Mouse (Mus musculus) intestine, embryonic 16.5 days (tissue): Measurements from ENCODE around the gene Trim16. TPM values are rescaled to one million over a fixed set of nuclear protein-coding genes. Genes with fewer than 3 reads are reported as not detected.

Experiments used
- ATAC-seq: fragments of 200-750 bp; cut with Nextera tagmentation; 2 replicates; pipeline ENCODE4 v1.8.0; 2017; ENCODE audit warnings: moderate TSS enrichment, moderate library complexity
- H3K27ac ChIP-seq: fragments of 300-500 bp; sonication (generic); 2 replicates; pipeline ENCODE4 v1.5.1; 2014; ENCODE audit warnings: mild to moderate bottlenecking, low read length
- H3K27me3 ChIP-seq: fragments of 300-500 bp; sonication (generic); replicated peaks from 2 replicates; pipeline ENCODE4 v1.6.1; 2014; ENCODE audit warnings: low read length, control low read depth, mixed read lengths; ENCODE audit not compliant: control insufficient read depth, insufficient read depth
- H3K36me3 ChIP-seq: fragments of 300-500 bp; sonication (generic); 2 replicates; pipeline ENCODE4 v1.6.1; 2014; ENCODE audit warnings: low read length, control low read depth; ENCODE audit not compliant: control insufficient read depth, insufficient read depth
- H3K4me1 ChIP-seq: fragments of 300-500 bp; sonication (generic); 2 replicates; pipeline ENCODE4 v1.6.1; 2014; ENCODE audit warnings: low read length, control low read depth, mixed read lengths; ENCODE audit not compliant: control insufficient read depth, insufficient read depth
- H3K4me2 ChIP-seq: fragments of 300-500 bp; sonication (generic); 2 replicates; pipeline ENCODE4 v1.6.1; 2014; ENCODE audit warnings: low read depth, low read length, control low read depth
- H3K4me3 ChIP-seq: fragments of 300-500 bp; sonication (generic); 2 replicates; pipeline ENCODE4 v1.5.1; 2014; ENCODE audit warnings: mild to moderate bottlenecking, low read length
- H3K9ac ChIP-seq: fragments of 300-500 bp; sonication (generic); 2 replicates; pipeline ENCODE4 v1.6.1; 2014; ENCODE audit warnings: low read depth, low read length
- H3K9me3 ChIP-seq: fragments of 300-500 bp; sonication (generic); 2 replicates; pipeline ENCODE4 v1.6.1; 2016; ENCODE audit warnings: low read length, control low read depth; ENCODE audit not compliant: control insufficient read depth
- WGBS: fragments of 180-500 bp; shearing (Covaris S2); extraction: QIAGEN DNeasy Blood & Tissue Kit; methylation state at CpG from one replicate; pipeline ENCODE4 v1.1.7; 2014; 5-methylcytosine and 5-hydroxymethylcytosine counted together
- polyA plus RNA-seq: library from polyadenylated mRNA; unstranded; fragments of >200 nt; fragmentation: Nextera tagmentation; extraction: Ambion mirVana; gene quantifications from 2 replicates; pipeline ENCODE4 v1.2.1, GENCODE M21; 2015

Gene Trim16
- 13.3 and 13.5 TPM in 2 replicates for polyA plus RNA-seq

- Histone ChIP-seq H3K9me3 (no peaks in the 10 kb centered on the region), H3K27ac (peak within 1 kb of the TSS; percentile 87), H3K36me3 (no peaks in the 10 kb centered on the region), H3K9ac (peak within 1 kb of the TSS; percentile 80), H3K4me2 (peak within 1 kb of the TSS; percentile 87), H3K27me3 (no peaks in the 10 kb centered on the region), H3K4me1 (peaks cover 25% of the 10 kb centered on the region), H3K4me3 (peak within 1 kb of the TSS; percentile 55)
- ATAC-seq, result peak; percentile 71
- 4% methylated on average over 15 of the region's 15 CpGs for WGBS
Observed at GRCm38 (mm10) chr11:62820059-62820541, at the start of gene Trim16. TSS of gene Trim16 (plus strand) at chr11:62820231.

- no peaks in the 10 kb centered on the region for H3K4me1 ChIP-seq
- H3K4me2 ChIP-seq, result no peak overlapping the region
- 94% methylated on average over 7 of the region's 7 CpGs for WGBS
- H3K4me3 ChIP-seq, result no peak overlapping the region
- H3K27ac ChIP-seq, result no peak overlapping the region
- H3K27me3 ChIP-seq, result no peaks in the 10 kb centered on the region
- H3K9me3 ChIP-seq, result peaks cover 22% of the 10 kb centered on the region
- ATAC-seq, result no peak
- no peak overlapping the region for H3K9ac ChIP-seq
- peaks cover 21% of the 10 kb centered on the region for H3K36me3 ChIP-seq
Observed at GRCm38 (mm10) chr11:62776510-62776909, 43.5 kb upstream of the Trim16 start.

GRCm38 (mm10) chr11:62788935-62789616, 31.0 kb upstream of the Trim16 start, which contains the start of gene Zfp286:
TSS of gene Zfp286 (minus strand) at chr11:62789462.
- WGBS, result 5% methylated on average over 34 of the region's 34 CpGs
- ATAC-seq, result peak; percentile 94
- no peaks in the 10 kb centered on the region for H3K4me1 ChIP-seq

GRCm38 (mm10) chr11:62789617-62789936, 30.5 kb upstream of the Trim16 start:
- 55% methylated on average over 3 of the region's 3 CpGs for WGBS
- ATAC-seq, result no peak
- Histone ChIP-seq H3K4me3 (peak overlapping the region; percentile 60), H3K4me1 (no peaks in the 10 kb centered on the region), H3K9ac (peak overlapping the region; percentile 73), H3K27me3 (no peaks in the 10 kb centered on the region), H3K4me2 (peak overlapping the region; percentile 86), H3K36me3 (no peaks in the 10 kb centered on the region), H3K9me3 (no peaks in the 10 kb centered on the region), H3K27ac (no peak overlapping the region)

More at GRCm38 (mm10) chr11:62788935-62789616, 31.0 kb upstream of the Trim16 start, which contains the start of gene Zfp286:
- H3K27me3 ChIP-seq, result no peaks in the 10 kb centered on the region
- H3K4me3 ChIP-seq, result peak within 1 kb of the TSS; percentile 60
- no peaks in the 10 kb centered on the region for H3K36me3 ChIP-seq
- no peaks in the 10 kb centered on the region for H3K9me3 ChIP-seq
- H3K27ac ChIP-seq, result no peak within 1 kb of the TSS
- peak within 1 kb of the TSS; percentile 73 for H3K9ac ChIP-seq
- H3K4me2 ChIP-seq, result peak within 1 kb of the TSS; percentile 86

GRCm38 (mm10) chr11:62804119-62804518, 15.9 kb upstream of the Trim16 start:
- H3K4me3 ChIP-seq, result no peak overlapping the region
- no peaks in the 10 kb centered on the region for H3K9me3 ChIP-seq
- no peak overlapping the region for H3K9ac ChIP-seq
- H3K36me3 ChIP-seq, result no peaks in the 10 kb centered on the region
- H3K27ac ChIP-seq, result no peak overlapping the region
- ATAC-seq, result peak; percentile 55; the same call in 1 of the 2 replicates
- H3K4me2 ChIP-seq, result peak overlapping the region; percentile 28
- H3K4me1 ChIP-seq, result no peaks in the 10 kb centered on the region
- no peaks in the 10 kb centered on the region for H3K27me3 ChIP-seq
- WGBS, result 39% methylated on average over 13 of the region's 13 CpGs

- 88% methylated on average over 2 of the region's 2 CpGs for WGBS
Observed at GRCm38 (mm10) chr11:62807965-62808364, 12.1 kb upstream of the Trim16 start.

GRCm38 (mm10) chr11:62809201-62809600, 10.8 kb upstream of the Trim16 start:
- WGBS, result 73% methylated on average over 4 of the region's 4 CpGs
- H3K9me3 ChIP-seq, result no peaks in the 10 kb centered on the region
- no peak overlapping the region for H3K27ac ChIP-seq
- no peaks in the 10 kb centered on the region for H3K27me3 ChIP-seq
- ATAC-seq, result no peak
- H3K36me3 ChIP-seq, result no peaks in the 10 kb centered on the region
- H3K4me2 ChIP-seq, result no peak overlapping the region
- H3K4me1 ChIP-seq, result peaks cover 3% of the 10 kb centered on the region; the same call in 1 of the 2 replicates
- no peak overlapping the region for H3K4me3 ChIP-seq
- H3K9ac ChIP-seq, result no peak overlapping the region

More at GRCm38 (mm10) chr11:62807965-62808364, 12.1 kb upstream of the Trim16 start:
- no peak overlapping the region for H3K27ac ChIP-seq
- no peak overlapping the region for H3K4me3 ChIP-seq
- H3K4me1 ChIP-seq, result no peaks in the 10 kb centered on the region
- no peaks in the 10 kb centered on the region for H3K27me3 ChIP-seq
- no peak overlapping the region for H3K9ac ChIP-seq
- H3K36me3 ChIP-seq, result no peaks in the 10 kb centered on the region
- H3K9me3 ChIP-seq, result no peaks in the 10 kb centered on the region
- no peak overlapping the region for H3K4me2 ChIP-seq
- no peak for ATAC-seq

GRCm38 (mm10) chr11:62812268-62812667, 7.8 kb upstream of the Trim16 start:
- no peak for ATAC-seq
- Histone ChIP-seq H3K4me1 (peaks cover 14% of the 10 kb centered on the region; the same call in 1 of the 2 replicates), H3K27ac (no peak overlapping the region), H3K4me2 (no peak overlapping the region), H3K9ac (no peak overlapping the region), H3K9me3 (no peaks in the 10 kb centered on the region), H3K36me3 (no peaks in the 10 kb centered on the region), H3K4me3 (no peak overlapping the region), H3K27me3 (no peaks in the 10 kb centered on the region)
- WGBS, result 78% methylated on average over 6 of the region's 6 CpGs

GRCm38 (mm10) chr11:62813497-62813896, 6.5 kb upstream of the Trim16 start:
- ATAC-seq, result no peak
- Histone ChIP-seq H3K9ac (no peak overlapping the region), H3K4me3 (no peak overlapping the region), H3K27me3 (no peaks in the 10 kb centered on the region), H3K9me3 (no peaks in the 10 kb centered on the region), H3K27ac (no peak overlapping the region), H3K4me2 (no peak overlapping the region), H3K36me3 (no peaks in the 10 kb centered on the region), H3K4me1 (peaks cover 14% of the 10 kb centered on the region; the same call in 1 of the 2 replicates)
- WGBS, result 28% methylated on average over 1 of the region's 1 CpGs
